Mouse (Mus musculus): Measurements from ENCODE around the gene Adap2. TPM values are rescaled to one million over a fixed set of nuclear protein-coding genes. Genes with fewer than 3 reads are reported as not detected.
A peak's percentile ranks its signal among the peaks of the same experiment; 100 is the strongest.

The Adap2 gene
- polyA plus RNA-seq (2015; fragmentation: Nextera tagmentation; extraction: Ambion mirVana): 1.5 and 1.9 TPM in 2 replicates

DNA sequence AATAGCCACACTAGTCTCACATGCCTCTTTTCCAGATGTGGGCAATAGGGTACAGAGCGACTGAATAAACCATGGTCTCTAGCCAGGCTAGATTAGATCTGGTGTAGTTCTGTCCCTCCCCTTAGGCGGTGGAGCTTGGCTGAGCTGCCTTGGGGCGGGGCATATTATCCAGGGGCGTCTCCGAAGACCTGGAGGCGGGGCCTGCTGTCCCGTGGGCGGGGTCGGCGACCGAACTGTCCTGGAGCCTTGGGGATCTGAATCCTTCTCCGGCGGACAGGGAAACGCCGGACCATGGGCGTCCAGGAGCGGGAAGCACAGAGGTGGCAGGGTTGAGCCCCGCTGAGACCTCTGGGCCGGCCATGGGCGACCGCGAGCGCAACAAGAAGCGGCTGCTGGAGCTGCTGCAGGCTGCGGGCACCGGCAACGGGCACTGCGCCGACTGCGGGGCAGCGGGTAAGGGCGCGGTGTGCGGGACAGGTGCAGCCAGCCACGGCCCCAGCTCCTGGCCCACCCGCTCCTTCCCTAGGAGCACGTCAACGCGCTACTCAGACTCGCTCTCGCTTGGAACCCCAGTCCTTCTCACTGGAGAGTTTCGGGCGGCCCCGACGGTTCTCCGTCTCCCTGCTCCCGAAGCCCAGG is at the start of gene Adap2:
Adap2 (plus strand) TSS at position 249 of the 639 bp plus-strand sequence.
- WGBS: 1% methylated on average over 42 of the region's 47 CpGs
- no peaks in the 10 kb centered on the region for H3K36me3 ChIP-seq
- peaks cover 44% of the 10 kb centered on the region for H3K27me3 ChIP-seq
- ATAC-seq (replicated peaks; ENCODE audit: insufficient number of reproducible peaks, insufficient read depth, low FRiP score, low read depth): peak; percentile 88
- peak within 1 kb of the TSS; percentile 64 for H3K4me3 ChIP-seq
- H3K9ac ChIP-seq: peak within 1 kb of the TSS; percentile 52
- H3K4me2 ChIP-seq: peak within 1 kb of the TSS; percentile 94
- H3K4me1 ChIP-seq (replicated peaks): peaks cover 12% of the 10 kb centered on the region
- H3K27ac ChIP-seq: no peak within 1 kb of the TSS
- H3K9me3 ChIP-seq (replicated peaks): no peaks in the 10 kb centered on the region

DNA sequence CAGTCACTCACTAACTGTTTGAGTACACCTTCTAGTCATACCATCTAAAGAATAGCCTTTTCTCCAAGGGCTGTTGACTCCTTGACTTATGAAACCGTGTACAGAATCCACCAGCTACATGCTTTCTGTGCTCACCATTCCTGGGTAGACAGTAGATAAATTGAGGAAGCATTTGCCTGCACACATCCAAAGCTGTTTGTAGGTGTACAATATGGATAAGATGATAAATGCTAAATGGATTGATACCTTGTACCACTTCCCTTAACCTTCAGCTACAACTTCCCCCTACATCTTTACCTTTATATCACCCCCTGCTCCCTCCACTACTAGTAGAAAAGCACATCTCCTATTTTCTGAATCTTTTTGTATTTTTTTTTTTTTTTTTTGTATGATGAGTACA is 49.5 kb upstream of the Adap2 start:
- WGBS: 74% methylated on average over 1 of the region's 1 CpGs
- Histone ChIP-seq H3K27ac (no peak overlapping the region), H3K4me1 (replicated peaks) (no peaks in the 10 kb centered on the region), H3K4me3 (no peak overlapping the region), H3K9ac (no peak overlapping the region), H3K9me3 (replicated peaks) (no peaks in the 10 kb centered on the region), H3K4me2 (no peak overlapping the region), H3K36me3 (peaks cover 28% of the 10 kb centered on the region), H3K27me3 (no peaks in the 10 kb centered on the region)
- no peak for ATAC-seq (replicated peaks; ENCODE audit: insufficient number of reproducible peaks, insufficient read depth, low FRiP score, low read depth)

DNA sequence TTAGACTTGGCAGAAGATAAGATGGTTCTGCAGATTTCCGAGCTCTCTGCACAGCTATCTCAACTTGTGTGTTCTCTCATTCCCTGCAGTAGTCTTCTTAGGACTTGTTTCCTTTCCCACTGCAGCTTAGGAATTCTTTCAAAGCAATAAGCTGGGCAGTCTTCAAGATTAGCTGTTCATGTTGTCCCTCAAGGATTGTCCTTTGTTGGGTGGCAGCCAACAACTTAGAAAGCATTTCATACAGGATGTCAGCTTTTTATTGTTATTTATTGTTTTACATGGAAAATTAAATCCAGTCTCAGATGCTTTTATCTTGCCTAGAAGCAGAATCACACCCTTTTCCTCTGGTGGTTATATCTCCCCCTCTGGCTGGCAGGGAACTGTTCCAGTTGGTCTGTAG is 37.5 kb upstream of the Adap2 start:
- Histone ChIP-seq H3K36me3 (peaks cover 58% of the 10 kb centered on the region), H3K4me1 (replicated peaks) (no peaks in the 10 kb centered on the region), H3K27me3 (no peaks in the 10 kb centered on the region), H3K9me3 (replicated peaks) (no peaks in the 10 kb centered on the region), H3K9ac (no peak overlapping the region), H3K27ac (no peak overlapping the region), H3K4me2 (no peak overlapping the region), H3K4me3 (no peak overlapping the region)
- ATAC-seq (replicated peaks; ENCODE audit: insufficient number of reproducible peaks, insufficient read depth, low FRiP score, low read depth): no peak
- 56% methylated on average over 1 of the region's 1 CpGs for WGBS

DNA sequence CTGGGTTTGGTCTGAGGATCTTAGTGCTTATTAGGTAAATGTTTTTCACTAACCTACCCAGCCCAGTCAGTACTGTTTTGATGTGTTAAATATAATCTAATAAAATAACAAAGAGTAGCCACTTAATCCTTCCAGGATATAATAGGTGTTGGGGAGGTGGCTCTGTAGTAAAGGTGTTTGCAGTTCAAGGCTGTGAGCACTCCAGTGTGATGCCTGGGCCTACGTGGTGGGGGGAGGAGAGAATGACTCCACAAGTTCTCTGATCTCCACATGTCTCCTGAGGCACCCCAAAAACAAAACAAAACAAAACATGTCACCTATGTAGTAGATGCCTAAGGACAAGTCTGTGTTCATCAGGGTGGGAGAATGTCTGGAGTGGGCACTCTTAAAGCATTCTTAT is 21.9 kb upstream of the Adap2 start:
- WGBS: 76% methylated on average over 1 of the region's 1 CpGs
- no peaks in the 10 kb centered on the region for H3K9me3 ChIP-seq (replicated peaks)
- no peaks in the 10 kb centered on the region for H3K27me3 ChIP-seq
- no peak overlapping the region for H3K4me3 ChIP-seq
- no peak for ATAC-seq (replicated peaks; ENCODE audit: insufficient number of reproducible peaks, insufficient read depth, low FRiP score, low read depth)
- peaks cover 45% of the 10 kb centered on the region for H3K36me3 ChIP-seq
- no peak overlapping the region for H3K4me2 ChIP-seq
- no peak overlapping the region for H3K9ac ChIP-seq
- H3K27ac ChIP-seq: no peak overlapping the region
- H3K4me1 ChIP-seq (replicated peaks): no peaks in the 10 kb centered on the region

DNA sequence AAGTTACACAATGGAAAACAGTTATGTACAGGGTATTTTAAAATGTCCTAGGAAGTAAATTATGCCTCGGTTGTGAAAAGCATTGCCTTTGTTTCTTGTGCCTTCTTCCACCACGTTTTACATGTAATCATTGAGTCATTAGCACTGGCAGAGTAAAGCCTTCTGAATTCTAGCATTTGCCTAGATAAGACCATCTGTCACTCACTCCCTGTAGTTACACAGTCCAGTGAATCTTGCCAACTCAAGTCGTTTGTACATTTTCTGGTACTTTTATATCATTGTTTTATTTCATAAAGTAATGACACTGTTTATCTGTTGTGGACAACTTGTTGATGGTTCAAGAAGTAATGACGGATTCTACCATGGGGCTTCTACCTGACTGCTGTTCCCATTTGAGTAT is 19.2 kb upstream of the Adap2 start:
- WGBS: 63% methylated on average over 4 of the region's 4 CpGs
- Histone ChIP-seq H3K9me3 (replicated peaks) (no peaks in the 10 kb centered on the region), H3K4me2 (no peak overlapping the region), H3K36me3 (peaks cover 56% of the 10 kb centered on the region), H3K9ac (no peak overlapping the region), H3K4me1 (replicated peaks) (no peaks in the 10 kb centered on the region), H3K27me3 (no peaks in the 10 kb centered on the region), H3K27ac (no peak overlapping the region), H3K4me3 (no peak overlapping the region)
- no peak for ATAC-seq (replicated peaks; ENCODE audit: insufficient number of reproducible peaks, insufficient read depth, low FRiP score, low read depth)

DNA sequence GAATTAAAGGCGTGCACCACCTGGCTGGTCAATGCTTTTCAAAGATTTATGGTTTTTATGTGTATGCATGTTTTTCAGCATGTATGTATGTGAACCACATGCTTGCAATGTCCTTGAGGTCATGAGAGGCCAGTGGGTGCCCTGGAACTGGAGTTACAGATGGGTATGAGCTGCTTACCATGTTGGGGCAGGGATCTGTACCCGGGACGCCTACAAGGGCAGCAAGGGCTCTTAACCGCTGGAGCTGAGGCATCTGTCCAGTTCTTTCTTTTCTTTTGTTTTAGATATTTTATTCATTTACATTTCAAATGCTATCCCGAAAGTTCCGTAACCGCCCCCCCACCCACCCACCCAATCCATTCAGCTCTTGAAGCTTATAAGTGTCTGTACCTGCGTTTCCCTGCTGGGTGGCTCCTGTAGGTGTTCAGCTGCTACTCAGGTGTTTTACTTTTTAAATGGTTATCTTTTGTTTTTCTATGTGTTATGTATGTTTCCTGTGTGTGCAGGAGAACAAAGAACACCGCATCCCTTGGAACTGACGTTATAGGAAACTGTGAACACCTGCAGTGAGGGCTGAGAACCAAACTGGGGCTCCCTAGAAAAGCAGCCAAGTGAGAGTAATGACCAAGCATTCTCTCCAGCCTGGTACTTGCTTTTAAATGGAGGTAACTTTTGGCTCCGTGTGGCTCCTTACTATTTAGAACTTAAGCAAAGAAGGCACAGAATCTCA is 17.8 kb upstream of the Adap2 start:
- H3K27ac ChIP-seq: no peak overlapping the region
- WGBS: 88% methylated on average over 11 of the region's 11 CpGs
- no peak overlapping the region for H3K9ac ChIP-seq
- H3K27me3 ChIP-seq: no peaks in the 10 kb centered on the region
- no peaks in the 10 kb centered on the region for H3K9me3 ChIP-seq (replicated peaks)
- peaks cover 56% of the 10 kb centered on the region for H3K36me3 ChIP-seq
- H3K4me1 ChIP-seq (replicated peaks): peaks cover 3% of the 10 kb centered on the region
- H3K4me3 ChIP-seq: no peak overlapping the region
- ATAC-seq (replicated peaks; ENCODE audit: insufficient number of reproducible peaks, insufficient read depth, low FRiP score, low read depth): no peak
- H3K4me2 ChIP-seq: no peak overlapping the region

DNA sequence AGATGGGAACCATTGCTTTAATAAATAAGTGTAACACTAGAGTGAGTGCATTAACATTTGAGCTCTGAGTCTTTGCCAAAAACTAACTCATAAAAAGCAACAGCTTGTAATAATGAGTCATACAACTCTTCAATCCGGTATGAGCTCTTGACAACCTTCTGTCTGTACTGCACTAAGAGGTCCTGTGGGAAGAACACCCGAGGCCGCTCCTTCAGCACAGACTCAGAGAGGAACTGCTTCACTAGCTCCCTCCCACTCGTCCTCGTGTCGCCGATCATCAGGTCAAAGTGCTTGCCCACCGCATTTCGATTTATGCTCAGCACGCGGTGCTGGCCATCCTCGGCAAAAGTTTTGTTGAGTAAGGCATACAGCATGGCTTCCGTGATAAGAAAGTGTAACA is 17.1 kb upstream of the Adap2 start:
- Histone ChIP-seq H3K27me3 (no peaks in the 10 kb centered on the region), H3K9me3 (replicated peaks) (no peaks in the 10 kb centered on the region), H3K9ac (no peak overlapping the region), H3K4me3 (no peak overlapping the region), H3K4me1 (replicated peaks) (peaks cover 4% of the 10 kb centered on the region), H3K27ac (no peak overlapping the region), H3K4me2 (no peak overlapping the region), H3K36me3 (peaks cover 51% of the 10 kb centered on the region)
- ATAC-seq (replicated peaks; ENCODE audit: insufficient number of reproducible peaks, insufficient read depth, low FRiP score, low read depth): no peak
- 87% methylated on average over 13 of the region's 13 CpGs for WGBS

DNA sequence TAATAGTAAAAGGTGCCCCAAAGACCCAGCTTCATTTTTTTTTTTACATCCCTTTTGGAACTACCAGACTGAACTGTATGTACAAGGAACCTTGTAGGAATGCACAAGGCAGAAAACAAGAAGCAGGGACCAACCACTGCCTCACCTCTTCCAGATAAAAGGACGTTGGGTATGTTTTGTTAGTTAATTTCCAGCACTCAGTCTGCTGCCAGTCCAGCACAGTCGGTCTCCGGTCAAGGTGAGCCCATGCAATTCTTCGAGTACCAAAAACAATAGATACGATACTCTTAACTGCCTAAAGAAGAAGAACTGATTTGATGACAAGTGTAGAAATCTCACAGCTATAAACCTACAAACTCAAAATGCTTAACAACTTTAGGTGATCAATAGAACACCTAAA is 16.1 kb upstream of the Adap2 start:
- no peak overlapping the region for H3K27ac ChIP-seq
- H3K27me3 ChIP-seq: no peaks in the 10 kb centered on the region
- H3K4me1 ChIP-seq (replicated peaks): peaks cover 8% of the 10 kb centered on the region
- 87% methylated on average over 5 of the region's 5 CpGs for WGBS
- ATAC-seq (replicated peaks; ENCODE audit: insufficient number of reproducible peaks, insufficient read depth, low FRiP score, low read depth): no peak
- H3K4me2 ChIP-seq: no peak overlapping the region
- no peak overlapping the region for H3K4me3 ChIP-seq
- H3K9ac ChIP-seq: no peak overlapping the region
- H3K36me3 ChIP-seq: peaks cover 41% of the 10 kb centered on the region
- no peaks in the 10 kb centered on the region for H3K9me3 ChIP-seq (replicated peaks)

DNA sequence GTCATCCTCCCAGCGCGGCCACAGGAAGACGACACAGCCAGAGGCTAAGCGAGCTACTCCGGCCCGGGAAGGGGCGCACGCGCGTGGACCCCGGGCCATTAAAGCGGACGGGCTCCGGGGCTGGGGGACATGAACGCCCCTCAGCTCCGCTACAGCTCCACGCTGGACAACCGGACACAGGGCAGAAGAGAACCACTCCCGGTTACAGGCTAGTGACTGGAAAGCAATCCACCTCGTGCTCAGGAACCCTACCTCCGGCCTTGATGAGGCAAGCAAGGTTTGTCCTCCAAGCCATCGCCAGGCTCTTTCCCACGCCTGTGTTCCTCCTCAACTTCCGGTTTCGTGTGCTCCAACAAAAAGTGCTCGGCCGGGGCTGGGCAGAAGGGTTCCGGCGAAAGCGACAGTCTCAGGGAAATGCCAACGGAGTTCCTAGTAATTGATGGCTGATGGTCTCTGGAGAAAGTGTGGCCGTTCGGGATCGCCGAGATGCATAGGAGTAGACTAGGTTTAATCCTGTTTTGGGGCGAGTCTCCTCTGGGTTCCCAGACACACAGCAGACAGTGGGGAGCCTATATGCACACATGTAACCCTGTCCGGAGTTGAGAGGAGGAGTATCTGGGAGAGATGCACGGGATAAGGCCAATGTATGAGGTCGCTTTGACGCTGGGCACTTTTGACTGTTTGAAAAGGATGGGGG is 11.9 kb upstream of the Adap2 start, which contains the start of gene Tefm:
Tefm (minus strand) TSS at position 351 of the 697 bp plus-strand sequence.
- Histone ChIP-seq H3K4me2 (peak within 1 kb of the TSS; percentile 83), H3K4me3 (peak within 1 kb of the TSS; percentile 66), H3K27me3 (no peaks in the 10 kb centered on the region), H3K27ac (peak within 1 kb of the TSS; percentile 81), H3K4me1 (replicated peaks) (peaks cover 12% of the 10 kb centered on the region), H3K9me3 (replicated peaks) (no peaks in the 10 kb centered on the region), H3K9ac (peak within 1 kb of the TSS; percentile 72), H3K36me3 (peaks cover 21% of the 10 kb centered on the region)
- ATAC-seq (replicated peaks; ENCODE audit: insufficient number of reproducible peaks, insufficient read depth, low FRiP score, low read depth): peak; percentile 82
- WGBS: under 1% methylated on average over 40 of the region's 40 CpGs

DNA sequence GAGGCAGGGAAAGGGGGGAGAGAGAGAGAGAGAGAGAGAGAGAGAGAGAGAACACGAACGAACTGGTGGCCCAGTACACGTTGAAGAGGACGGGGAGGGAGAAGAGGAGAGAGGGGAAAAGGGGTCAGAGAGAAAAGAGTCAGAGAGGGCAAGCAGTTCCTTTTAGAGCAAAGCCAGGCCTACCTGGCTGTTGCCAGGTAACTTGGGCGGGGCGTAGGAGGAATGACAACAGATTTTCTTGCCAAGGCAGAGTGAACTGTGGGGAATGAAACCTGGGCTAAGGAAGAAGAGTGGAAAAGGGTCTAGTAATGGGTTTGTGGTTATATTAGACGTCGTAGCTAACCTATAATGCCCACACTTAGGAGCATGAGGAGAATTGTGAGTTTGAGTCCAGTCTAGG is 11.0 kb upstream of the Adap2 start:
- 47% methylated on average over 8 of the region's 8 CpGs for WGBS
- Histone ChIP-seq H3K4me1 (replicated peaks) (peaks cover 12% of the 10 kb centered on the region), H3K27me3 (no peaks in the 10 kb centered on the region), H3K36me3 (peaks cover 17% of the 10 kb centered on the region), H3K4me3 (peak overlapping the region; percentile 66), H3K27ac (no peak overlapping the region), H3K4me2 (peak overlapping the region; percentile 83), H3K9ac (peak overlapping the region; percentile 72; the same call in 1 of the 2 replicates), H3K9me3 (replicated peaks) (no peaks in the 10 kb centered on the region)
- no peak for ATAC-seq (replicated peaks; ENCODE audit: insufficient number of reproducible peaks, insufficient read depth, low FRiP score, low read depth)

DNA sequence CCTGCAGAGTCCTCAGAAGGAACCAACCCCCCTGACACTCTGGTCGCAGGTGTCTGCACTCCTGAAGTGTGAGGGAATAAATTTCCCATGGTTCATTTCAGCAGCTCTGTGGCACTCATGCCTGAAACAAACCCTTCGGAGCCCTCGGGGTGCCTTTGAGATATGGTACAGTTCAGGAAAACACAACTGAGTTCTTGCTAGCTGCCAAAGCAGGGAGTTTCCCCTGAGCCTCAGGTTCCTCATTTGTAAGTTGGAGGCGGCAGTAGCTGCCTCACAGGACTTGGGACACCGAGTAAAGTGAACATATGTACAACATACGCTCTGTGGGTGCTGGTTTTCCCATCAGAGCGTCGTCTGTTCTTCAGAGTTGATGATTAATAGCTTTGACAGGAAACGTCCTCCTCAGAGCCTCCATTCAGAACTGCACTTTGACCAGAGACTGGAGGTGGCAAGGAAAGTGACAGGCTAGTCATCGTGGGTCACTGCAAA is 8.1 kb upstream of the Adap2 start:
- ATAC-seq (replicated peaks; ENCODE audit: insufficient number of reproducible peaks, insufficient read depth, low FRiP score, low read depth): no peak
- no peaks in the 10 kb centered on the region for H3K36me3 ChIP-seq
- H3K9me3 ChIP-seq (replicated peaks): no peaks in the 10 kb centered on the region
- WGBS: 41% methylated on average over 10 of the region's 10 CpGs
- no peaks in the 10 kb centered on the region for H3K27me3 ChIP-seq
- no peak overlapping the region for H3K4me2 ChIP-seq
- H3K4me1 ChIP-seq (replicated peaks): peaks cover 12% of the 10 kb centered on the region
- H3K4me3 ChIP-seq: no peak overlapping the region
- no peak overlapping the region for H3K9ac ChIP-seq
- H3K27ac ChIP-seq: 0 out of 2 replicates have a peak overlapping the region, but pooled peaks have one; percentile 27
